Mouse (Mus musculus): ENCODE data around the gene Phpt1.
"Not testable (repeated sequence)": the region's sequence is repeated elsewhere in the genome, so short reads cannot be mapped to it uniquely, and the experiment has no call there.

The Phpt1 gene

GRCm38 (mm10) chr2:25557964-25558360 lies 17.1 kb downstream of the Phpt1 start:
- no peak for DNase-seq (ENCODE audit: low read depth, low spot score)
- Histone ChIP-seq H3K27me3 (ENCODE audit: control insufficient read depth, insufficient read depth, low read length, poor library complexity, severe bottlenecking) (no peaks in the 10 kb centered on the region), H3K36me3 (ENCODE audit: control insufficient read depth, insufficient read depth, low read length, poor library complexity, severe bottlenecking) (peaks cover 1% of the 10 kb centered on the region; the same call in 1 of the 2 replicates)

- Histone ChIP-seq H3K27me3 (ENCODE audit: control insufficient read depth, insufficient read depth, low read length, poor library complexity, severe bottlenecking) (no peaks in the 10 kb centered on the region), H3K36me3 (ENCODE audit: control insufficient read depth, insufficient read depth, low read length, poor library complexity, severe bottlenecking) (peaks cover 1% of the 10 kb centered on the region; the same call in 1 of the 2 replicates)
- peak; percentile 92 for DNase-seq (ENCODE audit: low read depth, low spot score)
These were observed 17.6 kb downstream of the Phpt1 start, which contains the start of gene Edf1 for GRCm38 (mm10) chr2:25557221-25557963. Edf1 (plus strand) TSS chr2:25557847.

GRCm38 (mm10) chr2:25556296-25556695 lies 18.7 kb downstream of the Phpt1 start:
- Histone ChIP-seq H3K36me3 (ENCODE audit: control insufficient read depth, insufficient read depth, low read length, poor library complexity, severe bottlenecking) (peaks cover 1% of the 10 kb centered on the region; the same call in 1 of the 2 replicates), H3K27me3 (ENCODE audit: control insufficient read depth, insufficient read depth, low read length, poor library complexity, severe bottlenecking) (no peaks in the 10 kb centered on the region)
- no peak for DNase-seq (ENCODE audit: low read depth, low spot score)

GRCm38 (mm10) chr2:25555479-25555878 lies 19.5 kb downstream of the Phpt1 start:
- H3K27me3 ChIP-seq (ENCODE audit: control insufficient read depth, insufficient read depth, low read length, poor library complexity, severe bottlenecking); DNase-seq (ENCODE audit: low read depth, low spot score); H3K36me3 ChIP-seq (ENCODE audit: control insufficient read depth, insufficient read depth, low read length, poor library complexity, severe bottlenecking): not testable (repeated sequence)

GRCm38 (mm10) chr2:25553171-25553786 lies 21.7 kb downstream of the Phpt1 start:
- not testable (repeated sequence) for H3K36me3 ChIP-seq (ENCODE audit: control insufficient read depth, insufficient read depth, low read length, poor library complexity, severe bottlenecking); H3K27me3 ChIP-seq (ENCODE audit: control insufficient read depth, insufficient read depth, low read length, poor library complexity, severe bottlenecking); DNase-seq (ENCODE audit: low read depth, low spot score)

GRCm38 (mm10) chr2:25551186-25551585 lies 23.8 kb downstream of the Phpt1 start:
- DNase-seq (ENCODE audit: low read depth, low spot score): peak; percentile 69
- H3K36me3 ChIP-seq (ENCODE audit: control insufficient read depth, insufficient read depth, low read length, poor library complexity, severe bottlenecking): no peaks in the 10 kb centered on the region
- H3K27me3 ChIP-seq (ENCODE audit: control insufficient read depth, insufficient read depth, low read length, poor library complexity, severe bottlenecking): no peaks in the 10 kb centered on the region

- Histone ChIP-seq H3K36me3 (ENCODE audit: control insufficient read depth, insufficient read depth, low read length, poor library complexity, severe bottlenecking) (no peaks in the 10 kb centered on the region), H3K27me3 (ENCODE audit: control insufficient read depth, insufficient read depth, low read length, poor library complexity, severe bottlenecking) (no peaks in the 10 kb centered on the region)
- peak; percentile 86 for DNase-seq (ENCODE audit: low read depth, low spot score)
These were observed 25.7 kb downstream of the Phpt1 start for GRCm38 (mm10) chr2:25549021-25549991.

- no peaks in the 10 kb centered on the region for H3K27me3 ChIP-seq (ENCODE audit: control insufficient read depth, insufficient read depth, low read length, poor library complexity, severe bottlenecking)
- no peaks in the 10 kb centered on the region for H3K36me3 ChIP-seq (ENCODE audit: control insufficient read depth, insufficient read depth, low read length, poor library complexity, severe bottlenecking)
- peak; percentile 99 for DNase-seq (ENCODE audit: low read depth, low spot score)
These were observed 28.1 kb downstream of the Phpt1 start, which contains the start of gene Traf2 for GRCm38 (mm10) chr2:25546811-25547491. Traf2 (minus strand) TSS chr2:25546940.

GRCm38 (mm10) chr2:25545996-25546810 lies 28.8 kb downstream of the Phpt1 start:
- DNase-seq (ENCODE audit: low read depth, low spot score): no peak
- Histone ChIP-seq H3K27me3 (ENCODE audit: control insufficient read depth, insufficient read depth, low read length, poor library complexity, severe bottlenecking) (no peaks in the 10 kb centered on the region), H3K36me3 (ENCODE audit: control insufficient read depth, insufficient read depth, low read length, poor library complexity, severe bottlenecking) (no peaks in the 10 kb centered on the region)

- no peak for DNase-seq (ENCODE audit: low read depth, low spot score)
- Histone ChIP-seq H3K36me3 (ENCODE audit: control insufficient read depth, insufficient read depth, low read length, poor library complexity, severe bottlenecking) (peaks cover 1% of the 10 kb centered on the region; the same call in 1 of the 2 replicates), H3K27me3 (ENCODE audit: control insufficient read depth, insufficient read depth, low read length, poor library complexity, severe bottlenecking) (no peaks in the 10 kb centered on the region)
These were observed 33.2 kb downstream of the Phpt1 start for GRCm38 (mm10) chr2:25541644-25542367.

- peaks cover 1% of the 10 kb centered on the region for H3K36me3 ChIP-seq (ENCODE audit: control insufficient read depth, insufficient read depth, low read length, poor library complexity, severe bottlenecking)
- no peak for DNase-seq (ENCODE audit: low read depth, low spot score)
- H3K27me3 ChIP-seq (ENCODE audit: control insufficient read depth, insufficient read depth, low read length, poor library complexity, severe bottlenecking): no peaks in the 10 kb centered on the region
These were observed 34.5 kb downstream of the Phpt1 start for GRCm38 (mm10) chr2:25540541-25540948.

GRCm38 (mm10) chr2:25536531-25536930 lies 38.5 kb downstream of the Phpt1 start:
- no peak for DNase-seq (ENCODE audit: low read depth, low spot score)
- H3K36me3 ChIP-seq (ENCODE audit: control insufficient read depth, insufficient read depth, low read length, poor library complexity, severe bottlenecking): peaks cover 1% of the 10 kb centered on the region
- H3K27me3 ChIP-seq (ENCODE audit: control insufficient read depth, insufficient read depth, low read length, poor library complexity, severe bottlenecking): no peaks in the 10 kb centered on the region

GRCm38 (mm10) chr2:25534866-25535182 lies 40.2 kb downstream of the Phpt1 start:
- H3K27me3 ChIP-seq (ENCODE audit: control insufficient read depth, insufficient read depth, low read length, poor library complexity, severe bottlenecking): no peaks in the 10 kb centered on the region
- H3K36me3 ChIP-seq (ENCODE audit: control insufficient read depth, insufficient read depth, low read length, poor library complexity, severe bottlenecking): peaks cover 3% of the 10 kb centered on the region
- DNase-seq (ENCODE audit: low read depth, low spot score): no peak

Measured in splenic B cell, adult 2 months (primary cell).